Comparison of ENCODE assay signal across 4 mouse cellular contexts in the genomic region with DNA sequence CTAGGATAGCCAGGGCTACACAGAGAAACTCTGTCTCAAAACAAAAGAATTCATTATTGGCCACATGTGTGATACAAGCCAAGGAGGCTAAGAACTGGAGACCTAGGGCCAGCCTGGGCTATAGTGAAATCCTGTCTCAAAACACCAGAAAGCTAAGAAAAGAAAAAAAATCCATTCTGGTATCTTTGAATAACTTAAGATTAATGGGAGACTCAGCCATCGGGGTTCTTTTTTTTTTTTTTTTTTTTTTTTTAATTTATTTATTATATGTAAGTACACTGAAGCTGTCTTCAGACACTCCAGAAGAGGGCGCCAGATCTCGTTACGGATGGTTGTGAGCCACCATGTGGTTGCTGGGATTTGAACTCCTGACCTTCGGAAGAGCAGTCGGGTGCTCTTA. TPM values are rescaled to one million over a fixed set of nuclear protein-coding genes. Genes with fewer than 3 reads are reported as not detected.
DNase-seq lines count a peak whose midpoint lies in the region; ATAC-seq and TF ChIP-seq lines count a peak whose summit lies in the region.
"Not testable (repeated sequence)": the region's sequence is repeated elsewhere in the genome, so short reads cannot be mapped to it uniquely, and the experiment has no call there.

No protein-coding gene starts in this region.

- H3K4me2 ChIP-seq in CH12.LX (ENCODE audit: insufficient read depth, low read depth, poor library complexity, severe bottlenecking): not testable (repeated sequence)

- POLR2A ChIA-PET in Patski (lab: Charles Lee): not testable (repeated sequence)

- dilution Hi-C loops in CH12.LX (cut with MboI; ENCODE audit: extremely low pct_ligation_motif_present, extremely low pct_unique_long_range_greater_than_20kb, low sequenced_read_pairs): not testable (repeated sequence)

- not testable (repeated sequence) for TF ChIP-seq EP300 in CH12.LX (IDR thresholded peaks at IDR 0.05; ENCODE audit: low read length); MEL (IDR thresholded peaks at IDR 0.05; ENCODE audit: low read depth in 1 of 2, low read length in 2 of 2)

- H3K27ac ChIP-seq in CH12.LX (ENCODE audit: insufficient read depth, low read depth); ES-E14 (ENCODE audit: insufficient read depth, low read depth, low read length, poor library complexity, severe bottlenecking); MEL (ENCODE audit: control insufficient read depth, low read depth, low read length): not testable (repeated sequence)

- not testable (repeated sequence) for H3K4me1 ChIP-seq in CH12.LX (ENCODE audit: control insufficient read depth in 1 of 2, insufficient read depth in 2 of 2); MEL (ENCODE audit: control insufficient read depth in 1 of 2, insufficient read depth in 2 of 2, low read length in 2 of 2)
- H3K4me1 ChIP-seq in ES-E14 (ENCODE audit: control insufficient read depth in 2 of 2, insufficient read depth in 2 of 2, low read length in 2 of 2, poor library complexity in 1 of 2): peaks cover 3 to 22% of the 10 kb centered on the region in 2 experiments; a peak in 2 of 4 replicates

- not testable (repeated sequence) for TF ChIP-seq POLR2A in CH12.LX (IDR thresholded peaks at IDR 0.05; ENCODE audit: low read depth, low read length); MEL (IDR thresholded peaks at IDR 0.05; ENCODE audit: control insufficient read depth in 1 of 2, insufficient read depth in 1 of 2, low read depth in 1 of 2, low read length in 2 of 2, poor library complexity in 1 of 2)

- not testable (repeated sequence) for H3K27me3 ChIP-seq in CH12.LX (replicated peaks); MEL (ENCODE audit: control insufficient read depth in 1 of 2, insufficient read depth in 2 of 2, low read length in 2 of 2); Patski

- not testable (repeated sequence) for H3K79me2 ChIP-seq in CH12.LX (replicated peaks; ENCODE audit: control insufficient read depth, extremely low read depth, insufficient read depth, poor library complexity, severe bottlenecking); MEL (ENCODE audit: control insufficient read depth, insufficient read depth, low read length, poor library complexity)

- H3K4me3 ChIP-seq in CH12.LX (replicated peaks in 1 of 3; ENCODE audit: low read depth in 2 of 3, low read length in 2 of 3, poor library complexity in 1 of 3); ES-E14 (ENCODE audit: insufficient read depth in 1 of 2, low read depth in 1 of 2, low read length in 2 of 2, poor library complexity in 1 of 2, severe bottlenecking in 1 of 2); MEL (ENCODE audit: control insufficient read depth in 1 of 2, insufficient read depth in 1 of 2, low read depth in 2 of 2, low read length in 2 of 2): not testable (repeated sequence)

- not testable (repeated sequence) for DNase-seq in CH12.LX (ENCODE audit: extremely low read depth); ES-E14 (ENCODE audit: low read depth, low spot score); MEL (ENCODE audit: low read depth, low spot score); Patski (ENCODE audit: low read depth, low spot score)

- TF ChIP-seq CTCF in CH12.LX (conservative IDR thresholded peaks at IDR 0.05 in 1 of 2, IDR thresholded peaks at IDR 0.05 in 1 of 2; ENCODE audit: low read depth in 2 of 2, low read length in 2 of 2); MEL (IDR thresholded peaks at IDR 0.05 in 2 of 3, conservative IDR thresholded peaks at IDR 0.05 in 1 of 3; ENCODE audit: control insufficient read depth in 1 of 3, insufficient read depth in 1 of 3, low read depth in 2 of 3, low read length in 3 of 3, poor library complexity in 1 of 3, severe bottlenecking in 1 of 3): not testable (repeated sequence)
- peak; percentile 29 for TF ChIP-seq CTCF in Patski (IDR thresholded peaks at IDR 0.05)

- H3K9me3 ChIP-seq in CH12.LX (replicated peaks; ENCODE audit: low read length); ES-E14 (ENCODE audit: control insufficient read depth, insufficient read depth, low read depth, low read length); MEL (replicated peaks; ENCODE audit: insufficient read depth, low read length): not testable (repeated sequence)

- H3K9ac ChIP-seq in CH12.LX (ENCODE audit: insufficient read depth, low read depth); ES-E14 (ENCODE audit: insufficient read depth, low read depth, low read length, poor library complexity, severe bottlenecking); MEL (ENCODE audit: control insufficient read depth, low read depth, low read length, poor library complexity, severe bottlenecking): not testable (repeated sequence)

- CTCF ChIA-PET in Patski (lab: Charles Lee): interaction anchor here (12.2 kb wide), 1 partner anchor 400 kb away, joined by 103 read pairs; no protein-coding TSS in a partner anchor

- ATAC-seq in Patski: not testable (repeated sequence)

- H3K36me3 ChIP-seq in CH12.LX (replicated peaks in 1 of 2; ENCODE audit: control insufficient read depth in 1 of 2, insufficient read depth in 1 of 2, low read length in 1 of 2); ES-E14 (ENCODE audit: control insufficient read depth, insufficient read depth, low read length, poor library complexity, severe bottlenecking); MEL (ENCODE audit: control insufficient read depth in 1 of 2, insufficient read depth in 2 of 2, low read length in 2 of 2): not testable (repeated sequence)

- TF ChIP-seq RAD21 in CH12.LX (IDR thresholded peaks at IDR 0.05; ENCODE audit: low read depth, low read length); MEL (IDR thresholded peaks at IDR 0.05; ENCODE audit: low read depth, low read length): not testable (repeated sequence)

- in situ Hi-C loops in CH12.LX (cut with MboI; ENCODE audit: low pct_ligation_motif_present, low pct_unique_long_range_greater_than_20kb, low sequenced_read_pairs): loop anchor here (10.0 kb wide), 1 partner anchor 307 kb away; no protein-coding TSS in a partner anchor
- in situ Hi-C loops in ES-E14 (cut with MboI; ENCODE audit: low sequenced_read_pairs in 2 of 2, unreplicated experiment in 2 of 2): loop anchor here in 1 of 2 experiments (10.0 kb wide), 1 partner anchor 397 kb away; no protein-coding TSS in a partner anchor
- in situ Hi-C loops in Patski (cut with MboI; ENCODE audit: low pct_unique_long_range_greater_than_20kb): loop anchor here (25.0 kb wide), 1 partner anchor 1320 kb away; no protein-coding TSS in a partner anchor

TF ChIP-seq in CH12.LX, 34 proteins besides CTCF, POLR2A, EP300 and RAD21:
- TF ChIP-seq ZNF384 (IDR thresholded peaks at IDR 0.05; ENCODE audit: low read depth, low read length): 0 out of 2 replicates have a peak, but pooled peaks have one; percentile 10

TF ChIP-seq in ES-E14, 5 proteins besides CTCF, POLR2A, EP300 and RAD21:
- TF ChIP-seq ZNF384 (IDR thresholded peaks at IDR 0.05; ENCODE audit: low read depth, low read length): 0 out of 2 replicates have a peak, but pooled peaks have one; percentile 55

TF ChIP-seq in MEL, 35 proteins besides CTCF, POLR2A, EP300 and RAD21:
- TF ChIP-seq TBP (IDR thresholded peaks at IDR 0.05; ENCODE audit: low read depth, low read length) (0 out of 2 replicates have a peak, but pooled peaks have one; percentile 8), ZNF384 (IDR thresholded peaks at IDR 0.05; ENCODE audit: low read depth, low read length) (peak; percentile 81)
TF ChIP-seq in MEL: peak in this region for 2; not testable (repeated sequence) for 33.

RNA-seq across cellular contexts. Expression of a gene that starts 31.1 kb away (rescaled TPM):
- 130 and 134 TPM in 2 replicates for total RNA-seq in CH12.LX (2012; rRNA removed)
- total RNA-seq in CH12.LX (2014; rRNA removed): 110 and 116 TPM in 2 replicates
- 133 and 134 TPM in 2 replicates for polyA plus RNA-seq in CH12.LX (2012; ENCODE audit: insufficient read length, low read depth)
- 72.3 and 80.4 TPM in 2 replicates for total RNA-seq in ES-E14 (2012; rRNA removed)
- 173 and 177 TPM in 2 replicates for total RNA-seq in MEL (2012; rRNA removed)
- polyA plus RNA-seq in MEL (2012; ENCODE audit: insufficient read depth in 1 of 2, insufficient read length in 2 of 2, low read depth in 1 of 2, low replicate concordance in 2 of 2, missing spikeins in 1 of 2): 100 to 1,000 TPM in 1 of 2 experiments, not detected in 1; 204 TPM
- 77.9 TPM for polyA plus RNA-seq in Patski (2021)

RNA-seq across cellular contexts. Expression of a gene that starts 46.2 kb away (rescaled TPM):
- total RNA-seq in CH12.LX (2012; rRNA removed) (15.2 and 17.8 TPM in 2 replicates), CH12.LX (2014; rRNA removed) (26.7 TPM in 2 replicates), ES-E14 (2012; rRNA removed) (16.1 and 17.9 TPM in 2 replicates), MEL (2012; rRNA removed) (22.3 and 22.7 TPM in 2 replicates)
- polyA plus RNA-seq in CH12.LX (2012; ENCODE audit: insufficient read length, low read depth) (24.3 and 25.6 TPM in 2 replicates), MEL (2012; ENCODE audit: insufficient read depth in 1 of 2, insufficient read length in 2 of 2, low read depth in 1 of 2, low replicate concordance in 2 of 2, missing spikeins in 1 of 2) (10 to 100 TPM in 1 of 2 experiments, not detected in 1; 38.2 TPM), Patski (2021) (39.6 TPM)
